Mouse (Mus musculus): ENCODE measurements around the gene Thoc5. TPM values are rescaled to one million over a fixed set of nuclear protein-coding genes. Genes with fewer than 3 reads are reported as not detected.

Thoc5 gene
- 54.9 and 57.9 TPM in 2 replicates for polyA plus RNA-seq (2016; fragmentation: Nextera tagmentation; extraction: Ambion mirVana)

GRCm38 (mm10) chr11:4894848-4895816 is at the start of gene Thoc5:
Thoc5 (plus strand) TSS chr11:4895320.
- Histone ChIP-seq H3K27me3 (ENCODE audit: low read depth, poor library complexity, severe bottlenecking) (no peaks in the 10 kb centered on the region), H3K27ac (replicated peaks) (peak within 1 kb of the TSS; percentile 91), H3K4me3 (peak within 1 kb of the TSS; percentile 93), H3K36me3 (peaks cover 68% of the 10 kb centered on the region), H3K9me3 (replicated peaks) (no peaks in the 10 kb centered on the region), H3K4me1 (peaks cover 14% of the 10 kb centered on the region)
- DNase-seq (ENCODE audit: low spot score): peak; percentile 88
- WGBS: 2% methylated on average over 52 of the region's 52 CpGs

GRCm38 (mm10) chr11:4848483-4849248 is 46.5 kb upstream of the Thoc5 start:
- peaks cover 24% of the 10 kb centered on the region for H3K4me1 ChIP-seq
- no peak for DNase-seq (ENCODE audit: low spot score)
- peak overlapping the region; percentile 98 for H3K4me3 ChIP-seq
- no peaks in the 10 kb centered on the region for H3K9me3 ChIP-seq (replicated peaks)
- WGBS: under 1% methylated on average over 50 of the region's 50 CpGs
- H3K36me3 ChIP-seq: no peaks in the 10 kb centered on the region
- peak overlapping the region; percentile 97 for H3K27ac ChIP-seq (replicated peaks)
- H3K27me3 ChIP-seq (ENCODE audit: low read depth, poor library complexity, severe bottlenecking): no peaks in the 10 kb centered on the region

DNA sequence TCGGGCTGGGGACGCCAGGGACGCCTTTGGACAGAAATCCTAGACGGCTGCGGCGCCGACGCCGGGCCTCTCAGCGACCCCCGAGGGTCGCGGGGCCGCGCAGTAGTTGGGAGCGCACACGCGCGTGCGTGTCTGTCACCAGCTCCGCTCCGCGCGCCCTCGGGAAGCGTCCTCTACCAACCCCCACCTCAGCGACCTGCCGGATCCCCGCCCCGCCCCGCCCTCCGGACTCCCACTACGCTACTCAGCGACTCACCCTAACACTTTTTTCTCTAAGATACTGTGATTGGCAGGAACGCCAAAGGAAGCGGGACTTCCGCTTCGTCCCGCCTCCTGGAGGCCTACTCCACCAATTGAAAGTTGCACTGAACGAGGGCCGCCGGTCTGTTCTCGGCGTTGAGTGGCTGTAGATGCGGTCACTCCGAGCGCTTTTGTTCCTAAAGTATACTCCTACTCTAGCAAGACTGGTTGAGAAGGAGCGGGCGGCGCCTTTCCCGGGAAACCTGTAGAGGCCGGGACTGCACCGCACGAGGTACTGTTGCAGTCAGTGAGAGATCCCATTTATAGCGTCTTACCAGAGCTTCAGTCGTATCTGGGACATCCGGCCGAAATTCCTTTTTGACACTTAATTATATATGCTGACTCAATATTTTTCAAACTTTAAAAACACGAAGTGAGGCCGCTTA is 45.7 kb upstream of the Thoc5 start, which contains the start of gene Nf2:
TSS of gene Nf2 (minus strand) at position 279 of the 686 bp plus-strand sequence.
- peaks cover 24% of the 10 kb centered on the region for H3K4me1 ChIP-seq

DNA sequence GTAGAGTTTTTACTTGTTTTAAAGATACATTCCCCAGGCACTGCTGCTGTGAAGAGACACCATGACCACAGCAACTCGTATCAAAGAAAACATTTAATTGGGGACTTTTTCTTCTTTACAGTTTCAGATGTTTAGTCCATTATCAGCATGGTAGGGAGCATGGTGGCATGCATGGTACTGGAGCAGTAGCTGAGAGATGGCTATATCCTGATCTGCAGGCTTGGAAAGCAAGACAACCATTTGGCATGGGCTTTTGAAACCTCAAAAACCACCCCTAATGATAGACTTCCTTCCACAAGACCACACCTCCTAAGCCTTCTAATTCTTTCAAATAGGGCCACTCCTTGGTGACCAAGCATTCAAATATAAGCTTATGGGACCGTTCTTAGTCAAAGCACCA is 44.7 kb upstream of the Thoc5 start:
- Histone ChIP-seq H3K9me3 (replicated peaks) (no peaks in the 10 kb centered on the region), H3K36me3 (no peaks in the 10 kb centered on the region), H3K4me1 (peaks cover 24% of the 10 kb centered on the region), H3K27ac (replicated peaks) (no peak overlapping the region), H3K4me3 (0 out of 2 replicates have a peak overlapping the region, but pooled peaks have one; percentile 98), H3K27me3 (ENCODE audit: low read depth, poor library complexity, severe bottlenecking) (no peaks in the 10 kb centered on the region)
- DNase-seq (ENCODE audit: low spot score): no peak
- WGBS: 94% methylated on average over 2 of the region's 2 CpGs

More for the DNA sequence above, 45.7 kb upstream of the Thoc5 start, which contains the start of gene Nf2:
- under 1% methylated on average over 60 of the region's 60 CpGs for WGBS
- Histone ChIP-seq H3K4me3 (peak within 1 kb of the TSS; percentile 98), H3K27me3 (ENCODE audit: low read depth, poor library complexity, severe bottlenecking) (no peaks in the 10 kb centered on the region), H3K27ac (replicated peaks) (peak within 1 kb of the TSS; percentile 97), H3K36me3 (no peaks in the 10 kb centered on the region), H3K9me3 (replicated peaks) (no peaks in the 10 kb centered on the region)
- peak; percentile 97 for DNase-seq (ENCODE audit: low spot score)

GRCm38 (mm10) chr11:4853021-4853420 is 42.1 kb upstream of the Thoc5 start:
- Histone ChIP-seq H3K36me3 (no peaks in the 10 kb centered on the region), H3K27ac (replicated peaks) (no peak overlapping the region), H3K4me3 (no peak overlapping the region), H3K9me3 (replicated peaks) (no peaks in the 10 kb centered on the region), H3K4me1 (peaks cover 6% of the 10 kb centered on the region), H3K27me3 (ENCODE audit: low read depth, poor library complexity, severe bottlenecking) (no peaks in the 10 kb centered on the region)
- no peak for DNase-seq (ENCODE audit: low spot score)

- Histone ChIP-seq H3K27me3 (ENCODE audit: low read depth, poor library complexity, severe bottlenecking) (no peaks in the 10 kb centered on the region), H3K36me3 (no peaks in the 10 kb centered on the region), H3K4me3 (no peak overlapping the region), H3K9me3 (replicated peaks) (no peaks in the 10 kb centered on the region), H3K27ac (replicated peaks) (no peak overlapping the region), H3K4me1 (no peaks in the 10 kb centered on the region)
- DNase-seq (ENCODE audit: low spot score): no peak
- 96% methylated on average over 5 of the region's 5 CpGs for WGBS
Measured at GRCm38 (mm10) chr11:4854181-4854580, 40.9 kb upstream of the Thoc5 start.

DNA sequence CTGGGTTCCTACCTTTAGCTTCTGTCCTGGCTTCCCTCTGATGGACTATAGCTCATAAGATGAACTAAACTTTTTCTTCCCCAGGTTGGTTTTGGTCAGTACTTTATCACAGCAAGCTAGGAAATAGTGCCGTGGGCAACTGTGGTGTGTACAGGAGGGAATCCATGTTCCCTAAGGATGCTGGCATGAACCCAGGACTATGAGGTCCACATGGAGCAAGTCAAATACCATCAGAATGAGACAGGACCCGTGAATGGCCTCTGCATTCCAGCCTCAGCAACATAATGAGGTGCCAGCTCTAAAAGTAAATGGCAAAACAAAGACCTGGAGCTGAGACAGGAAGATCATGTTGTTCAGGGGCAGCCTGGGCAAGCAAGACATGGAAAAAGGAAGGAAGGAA is 36.7 kb upstream of the Thoc5 start:
- Histone ChIP-seq H3K4me3 (no peak overlapping the region), H3K27ac (replicated peaks) (no peak overlapping the region), H3K4me1 (peaks cover 12% of the 10 kb centered on the region), H3K9me3 (replicated peaks) (no peaks in the 10 kb centered on the region), H3K36me3 (no peaks in the 10 kb centered on the region), H3K27me3 (ENCODE audit: low read depth, poor library complexity, severe bottlenecking) (no peaks in the 10 kb centered on the region)
- no peak for DNase-seq (ENCODE audit: low spot score)
- WGBS: 73% methylated on average over 2 of the region's 2 CpGs

DNA sequence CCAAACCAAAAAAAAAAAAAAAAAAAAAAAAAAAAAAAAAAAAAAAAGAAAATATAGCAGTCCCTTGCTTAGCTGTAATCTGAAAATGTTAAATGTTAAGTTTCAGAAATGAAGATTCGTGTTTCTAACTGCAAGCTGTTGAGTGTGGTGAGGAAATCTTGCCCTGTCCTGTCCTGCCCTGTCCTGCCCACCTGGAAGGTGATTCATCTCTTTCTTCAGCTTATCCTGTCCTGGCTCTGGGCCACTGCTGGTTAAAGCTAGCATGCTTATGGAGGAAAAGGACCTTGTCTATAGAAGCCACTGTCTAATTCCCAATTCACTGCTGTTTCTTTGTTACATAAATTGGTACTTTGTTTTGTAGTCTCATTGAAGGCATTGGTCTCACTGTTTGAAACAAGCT is 34.1 kb upstream of the Thoc5 start:
- no peak for DNase-seq (ENCODE audit: low spot score)
- 85% methylated on average over 1 of the region's 1 CpGs for WGBS
- Histone ChIP-seq H3K27me3 (ENCODE audit: low read depth, poor library complexity, severe bottlenecking) (no peaks in the 10 kb centered on the region), H3K9me3 (replicated peaks) (no peaks in the 10 kb centered on the region), H3K36me3 (no peaks in the 10 kb centered on the region), H3K27ac (replicated peaks) (no peak overlapping the region), H3K4me3 (no peak overlapping the region), H3K4me1 (peaks cover 12% of the 10 kb centered on the region)

GRCm38 (mm10) chr11:4861816-4862604 is 33.1 kb upstream of the Thoc5 start:
- H3K4me1 ChIP-seq: peaks cover 12% of the 10 kb centered on the region
- H3K9me3 ChIP-seq (replicated peaks): no peaks in the 10 kb centered on the region
- no peak overlapping the region for H3K4me3 ChIP-seq
- H3K27ac ChIP-seq (replicated peaks): peak overlapping the region; percentile 38; the same call in 1 of the 2 replicates
- H3K36me3 ChIP-seq: no peaks in the 10 kb centered on the region
- DNase-seq (ENCODE audit: low spot score): no peak
- H3K27me3 ChIP-seq (ENCODE audit: low read depth, poor library complexity, severe bottlenecking): no peaks in the 10 kb centered on the region
- 61% methylated on average over 11 of the region's 11 CpGs for whole genome bisulfite sequencing

DNA sequence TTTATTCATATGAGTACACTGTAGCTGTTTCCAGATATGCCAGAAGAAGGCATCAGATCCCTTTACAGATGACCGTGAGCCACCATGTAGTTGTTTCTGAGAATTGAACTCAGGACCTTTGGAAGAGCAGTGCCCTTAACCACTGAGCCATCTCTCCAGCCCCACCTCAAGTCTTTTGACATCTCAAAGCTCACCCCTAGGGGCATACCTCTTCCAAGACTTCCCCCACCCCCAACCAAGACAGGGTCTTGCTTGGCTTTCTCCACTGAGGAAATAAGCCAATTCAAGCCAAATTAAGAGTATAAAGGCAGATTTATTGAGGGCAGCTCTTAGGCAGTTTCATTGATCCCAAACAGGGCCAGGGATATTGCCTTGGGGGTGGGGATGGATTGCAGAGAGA is 32.4 kb upstream of the Thoc5 start:
- peaks cover 12% of the 10 kb centered on the region for H3K4me1 ChIP-seq
- no peaks in the 10 kb centered on the region for H3K27me3 ChIP-seq (ENCODE audit: low read depth, poor library complexity, severe bottlenecking)
- H3K9me3 ChIP-seq (replicated peaks): no peaks in the 10 kb centered on the region
- H3K27ac ChIP-seq (replicated peaks): no peak overlapping the region
- DNase-seq (ENCODE audit: low spot score): no peak
- no peak overlapping the region for H3K4me3 ChIP-seq
- 89% methylated on average over 1 of the region's 1 CpGs for whole genome bisulfite sequencing
- H3K36me3 ChIP-seq: no peaks in the 10 kb centered on the region

GRCm38 (mm10) chr11:4865645-4866251 is 29.4 kb upstream of the Thoc5 start:
- peak; percentile 51 for DNase-seq (ENCODE audit: low spot score)
- H3K4me1 ChIP-seq: peaks cover 12% of the 10 kb centered on the region
- no peak overlapping the region for H3K4me3 ChIP-seq
- 34% methylated on average over 10 of the region's 10 CpGs for WGBS
- H3K27me3 ChIP-seq (ENCODE audit: low read depth, poor library complexity, severe bottlenecking): no peaks in the 10 kb centered on the region
- no peaks in the 10 kb centered on the region for H3K36me3 ChIP-seq
- H3K27ac ChIP-seq (replicated peaks): no peak overlapping the region
- no peaks in the 10 kb centered on the region for H3K9me3 ChIP-seq (replicated peaks)

Measured in midbrain, embryonic 10.5 days (tissue).